Mouse (Mus musculus) kidney, adult 2 months (tissue): ENCODE results near the gene Fbxo6. TPM values are rescaled to one million over a fixed set of nuclear protein-coding genes. Genes with fewer than 3 reads are reported as not detected.
"Not testable (repeated sequence)": the region's sequence is repeated elsewhere in the genome, so short reads cannot be mapped to it uniquely, and the experiment has no call there.

ENCODE experiments used
- DNase-seq: peaks from one replicate; pipeline ENCODE4 v3.0.0; 2021
- H3K27ac ChIP-seq: fragments of 200-500 bp; 2 replicates; pipeline ENCODE4 v1.5.1; 2012; ENCODE audit warnings: low read depth, low read length, control low read depth, inconsistent platforms; ENCODE audit not compliant: insufficient read depth
- H3K27me3 ChIP-seq: fragments of 200-500 bp; replicated peaks from 2 replicates; pipeline ENCODE4 v1.6.1; 2012; ENCODE audit warnings: mild to moderate bottlenecking, moderate library complexity, low read length, inconsistent platforms; ENCODE audit not compliant: control insufficient read depth, insufficient read depth
- H3K36me3 ChIP-seq: fragments of 200-500 bp; 2 replicates; pipeline ENCODE4 v1.6.1; 2012; ENCODE audit warnings: mild to moderate bottlenecking, moderate library complexity, low read length, inconsistent platforms; ENCODE audit not compliant: control insufficient read depth, insufficient read depth
- H3K4me1 ChIP-seq: fragments of 200-500 bp; 2 replicates; pipeline ENCODE4 v1.6.1; 2011; ENCODE audit warnings: low read length; ENCODE audit not compliant: control insufficient read depth, insufficient read depth
- H3K4me3 ChIP-seq: fragments of 200-500 bp; 2 replicates; pipeline ENCODE4 v1.5.1; 2011; ENCODE audit warnings: mild to moderate bottlenecking, low read depth, low read length, control low read depth; ENCODE audit not compliant: insufficient read depth
- CTCF ChIP-seq: fragments of 200-500 bp; conservative IDR thresholded peaks from 2 replicates; pipeline ENCODE4 v1.5.1; 2011; ENCODE audit warnings: low read depth, mild to moderate bottlenecking, control low read depth, low read length, moderate library complexity, mixed read lengths; ENCODE audit not compliant: insufficient read depth, insufficient read length
- POLR2A ChIP-seq: fragments of 200-500 bp; IDR thresholded peaks from one replicate; pipeline ENCODE4 v1.6.1; 2011; ENCODE audit warnings: low read depth, low read length, control low read depth
- WGBS: fragments of 180-500 bp; shearing (Covaris S2); methylation state at CpG from one replicate; pipeline ENCODE4 v1.1.7; 2018; 5-methylcytosine and 5-hydroxymethylcytosine counted together
- polyA plus RNA-seq: library from polyadenylated mRNA; depleted of rRNA; stranded (reverse); fragments of >200 nt; gene quantifications from 2 replicates; pipeline ENCODE4 v1.2.3, GENCODE M21; 2012; rRNA removed

Gene Fbxo6
- 58.2 and 63.4 TPM in 2 replicates for polyA plus RNA-seq

DNA sequence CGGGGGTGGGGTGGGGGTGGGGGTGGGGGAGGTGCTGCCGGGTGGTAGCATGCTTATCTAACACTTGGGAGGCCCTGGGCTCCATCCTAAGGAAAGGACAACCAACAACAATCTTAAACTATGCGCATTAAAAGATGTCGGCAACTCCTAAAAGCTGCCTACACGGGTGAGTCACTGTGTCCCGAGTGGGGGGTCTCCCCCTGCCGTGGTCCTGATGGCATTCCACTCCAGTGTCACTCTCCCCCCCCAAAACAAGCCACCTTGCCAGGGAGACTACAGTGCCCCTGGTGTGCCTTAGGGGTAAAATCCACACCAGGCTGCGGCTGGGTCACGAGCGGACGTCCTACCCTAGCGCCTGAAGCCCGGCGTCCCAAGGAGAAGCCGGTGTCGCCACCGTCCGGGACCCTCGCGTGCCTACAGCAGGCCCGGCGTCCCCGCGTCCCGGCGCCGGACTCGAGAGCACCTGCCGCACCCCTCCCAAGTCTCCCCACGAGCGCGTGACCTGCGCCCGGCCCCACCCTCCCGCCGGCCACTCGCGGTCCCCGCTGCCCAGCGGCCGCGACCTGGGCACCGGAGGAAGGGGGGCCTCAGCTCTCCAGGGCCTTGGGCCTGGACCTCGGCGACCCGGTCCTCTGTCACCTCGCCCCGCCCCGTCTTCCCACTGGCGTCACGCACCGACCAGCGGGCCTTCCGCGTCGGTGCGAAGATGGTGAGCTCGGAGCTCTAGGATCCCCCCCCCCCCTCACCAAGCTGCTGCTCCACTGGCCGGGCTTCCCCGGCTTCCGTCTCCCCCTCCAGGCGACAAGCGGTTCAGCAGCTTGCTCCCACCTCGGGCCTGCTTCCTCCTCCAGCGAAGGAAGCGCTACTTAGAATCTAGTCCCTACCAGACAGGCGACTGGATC, at the start of gene Fbxo6:
Fbxo6 (minus strand) TSS at position 874 of the 902 bp plus-strand sequence.
- DNase-seq, result peak; percentile 92
- no peaks in the 10 kb centered on the region; the same call in 1 of the 2 replicates for H3K36me3 ChIP-seq
- H3K27me3 ChIP-seq, result no peaks in the 10 kb centered on the region
- no peak for TF ChIP-seq POLR2A
- peak; percentile 67 for TF ChIP-seq CTCF
- under 1% methylated on average over 65 of the region's 67 CpGs for WGBS
- H3K27ac ChIP-seq, result peak within 1 kb of the TSS; percentile 89
- no peaks in the 10 kb centered on the region for H3K4me1 ChIP-seq
- H3K4me3 ChIP-seq, result peak within 1 kb of the TSS; percentile 60

DNA sequence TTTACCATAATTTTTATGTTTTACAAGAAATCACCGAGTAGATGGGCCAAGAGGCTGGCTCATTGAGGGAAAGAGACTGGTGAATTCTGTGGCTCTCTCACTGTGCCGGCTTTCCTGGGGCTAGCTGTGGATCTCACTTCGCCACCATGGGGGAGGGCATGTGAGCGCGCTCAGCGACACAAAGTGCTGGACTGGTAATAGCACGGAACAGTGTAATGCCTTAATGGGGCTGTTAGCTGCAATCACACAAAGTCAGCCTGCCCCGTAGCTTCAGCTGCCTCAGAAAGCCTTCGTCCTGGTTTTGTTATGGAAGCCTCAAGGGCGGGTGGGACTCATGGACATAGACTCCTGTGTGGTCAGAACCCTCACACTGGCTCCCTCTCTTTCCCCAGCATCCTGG, 46.8 kb upstream of the Fbxo6 start:
- Histone ChIP-seq H3K4me1 (no peaks in the 10 kb centered on the region), H3K36me3 (no peaks in the 10 kb centered on the region), H3K27me3 (no peaks in the 10 kb centered on the region), H3K27ac (no peak overlapping the region), H3K4me3 (no peak overlapping the region)
- DNase-seq, result no peak
- TF ChIP-seq POLR2A, result no peak
- 31% methylated on average over 10 of the region's 10 CpGs for WGBS

DNA sequence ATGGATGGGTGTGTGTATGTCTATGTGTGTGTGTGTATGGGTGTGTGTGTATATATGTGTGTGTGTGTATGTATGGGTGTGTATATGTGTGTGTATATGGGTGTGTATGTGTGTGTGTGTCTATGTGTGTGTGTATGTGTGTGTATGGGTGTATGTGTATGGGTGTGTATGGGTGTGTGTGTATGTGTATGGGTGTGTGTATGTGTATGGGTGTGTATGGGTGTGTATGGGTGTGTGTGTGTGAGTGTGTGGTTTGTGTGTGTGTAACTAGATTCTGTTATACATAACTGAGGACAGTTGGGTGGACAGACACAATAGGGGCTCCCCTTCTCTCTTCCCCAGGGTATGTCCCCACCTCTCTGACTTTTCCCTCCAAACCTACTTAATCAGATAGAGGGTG, 42.5 kb upstream of the Fbxo6 start:
- no peaks in the 10 kb centered on the region for H3K27me3 ChIP-seq
- no peak overlapping the region for H3K4me3 ChIP-seq
- DNase-seq, result no peak
- TF ChIP-seq POLR2A (no peak), CTCF (no peak)
- no peaks in the 10 kb centered on the region for H3K4me1 ChIP-seq
- H3K36me3 ChIP-seq, result no peaks in the 10 kb centered on the region
- no peak overlapping the region for H3K27ac ChIP-seq

DNA sequence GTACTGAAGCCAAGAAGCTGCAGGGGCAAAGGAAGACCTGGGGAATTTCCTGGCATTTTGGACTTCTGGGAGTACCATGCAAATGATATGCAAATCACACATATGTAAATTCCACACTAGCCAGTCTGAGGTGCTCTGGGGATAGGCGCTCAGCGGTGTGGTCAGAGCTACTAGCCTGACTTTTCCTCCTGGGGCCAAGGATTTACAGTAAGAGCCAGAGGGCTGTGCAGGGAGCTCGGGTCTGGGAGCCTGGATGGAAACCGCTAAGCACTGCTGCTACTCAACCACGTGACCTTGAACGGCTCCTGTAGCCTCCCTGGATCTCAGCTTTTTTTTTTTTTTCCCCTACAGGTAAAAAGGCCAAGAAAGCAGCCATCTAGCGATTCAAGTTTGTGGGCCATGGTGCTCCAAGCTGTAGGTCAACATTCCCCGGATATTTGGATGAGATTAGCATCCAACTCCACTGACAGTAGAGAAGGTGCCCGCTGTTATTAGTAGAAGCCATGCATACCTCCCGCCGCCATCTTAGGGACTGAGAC, 40.8 kb upstream of the Fbxo6 start:
- WGBS, result 32% methylated on average over 11 of the region's 11 CpGs
- H3K4me3 ChIP-seq, result no peak overlapping the region
- no peak overlapping the region for H3K27ac ChIP-seq
- H3K27me3 ChIP-seq, result no peaks in the 10 kb centered on the region; the same call in 1 of the 2 replicates
- no peaks in the 10 kb centered on the region for H3K36me3 ChIP-seq
- DNase-seq, result no peak
- H3K4me1 ChIP-seq, result no peaks in the 10 kb centered on the region
- no peak for TF ChIP-seq POLR2A
- TF ChIP-seq CTCF, result no peak

DNA sequence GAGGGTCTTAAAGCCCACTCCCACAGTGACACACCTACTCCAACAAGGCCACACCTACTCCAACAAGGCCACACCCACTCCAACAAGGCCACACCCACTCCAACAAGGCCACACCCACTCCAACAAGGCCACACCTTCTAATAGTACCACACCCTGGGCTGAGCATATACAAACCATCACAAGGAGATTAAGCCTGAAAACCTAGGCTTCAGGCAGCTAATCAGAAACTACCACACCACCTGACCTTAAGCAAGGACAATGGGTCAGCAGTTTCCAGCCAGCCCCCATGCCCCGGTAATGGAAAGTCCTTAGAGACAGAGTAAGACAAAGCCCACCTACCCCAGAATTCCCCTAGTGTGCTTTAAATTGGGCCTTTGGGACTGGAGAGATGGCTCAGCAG, 36.8 kb upstream of the Fbxo6 start:
- H3K27me3 ChIP-seq, H3K4me1 ChIP-seq, H3K36me3 ChIP-seq, H3K4me3 ChIP-seq, H3K27ac ChIP-seq, DNase-seq: not testable (repeated sequence)
- WGBS, result 88% methylated on average over 1 of the region's 1 CpGs

DNA sequence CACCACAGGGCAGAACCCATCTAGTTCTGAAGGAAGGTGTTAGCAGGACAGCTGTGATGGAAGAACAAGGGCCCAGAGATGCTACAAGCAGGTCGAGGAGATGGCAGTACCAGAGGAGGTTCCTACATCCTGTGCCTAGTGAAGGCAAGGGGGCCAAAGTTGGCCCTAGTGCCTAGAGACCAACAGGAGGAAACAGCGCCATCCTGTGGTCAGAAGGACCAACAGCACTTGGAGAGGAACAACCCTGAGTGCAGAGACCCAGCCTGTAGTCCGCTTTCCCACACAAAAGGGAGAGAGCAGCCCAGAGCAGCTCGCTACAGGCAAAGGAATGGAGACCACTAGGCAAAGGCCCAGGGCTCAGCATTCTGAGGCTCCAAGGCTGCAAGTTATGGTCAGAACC, 33.9 kb upstream of the Fbxo6 start:
- Histone ChIP-seq H3K27ac (no peak overlapping the region), H3K4me1 (no peaks in the 10 kb centered on the region), H3K4me3 (no peak overlapping the region), H3K27me3 (no peaks in the 10 kb centered on the region; the same call in 1 of the 2 replicates), H3K36me3 (no peaks in the 10 kb centered on the region)
- 71% methylated on average over 4 of the region's 4 CpGs for WGBS
- DNase-seq, result no peak
- TF ChIP-seq CTCF (no peak), POLR2A (no peak)

DNA sequence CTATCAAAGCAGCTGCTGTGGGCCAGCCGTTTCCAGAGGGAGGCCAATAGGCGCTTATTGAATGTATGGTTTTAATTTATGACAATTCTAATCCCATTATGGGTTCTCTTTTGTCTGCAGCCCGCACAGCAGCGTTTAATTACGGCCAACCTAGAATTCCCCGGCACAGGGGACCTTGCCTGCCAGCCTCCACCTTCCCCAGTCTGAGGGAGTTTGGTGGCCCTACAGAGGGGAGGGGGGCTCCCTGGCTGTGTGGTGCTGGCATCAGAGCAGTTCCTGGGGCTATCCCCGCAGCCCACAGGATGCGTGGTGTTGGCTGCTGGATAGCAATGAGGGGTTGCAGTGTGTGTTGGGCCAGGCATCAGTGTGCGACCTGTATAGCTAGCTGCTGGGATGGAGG, 32.6 kb upstream of the Fbxo6 start:
- TF ChIP-seq CTCF (no peak), POLR2A (no peak)
- H3K36me3 ChIP-seq, result no peaks in the 10 kb centered on the region
- H3K27me3 ChIP-seq, result no peaks in the 10 kb centered on the region; the same call in 1 of the 2 replicates
- 61% methylated on average over 9 of the region's 9 CpGs for WGBS
- no peaks in the 10 kb centered on the region for H3K4me1 ChIP-seq
- DNase-seq, result no peak
- no peak overlapping the region for H3K27ac ChIP-seq
- H3K4me3 ChIP-seq, result no peak overlapping the region
